Mouse (Mus musculus): ENCODE measurements at regions not wholly inside any gene's neighbourhood (a gene's known extent, or its start where the extent isn't known, plus 50 kb on each side); places are given as distances from the start of the nearest gene placed in this dataset.

GRCm38 (mm10) chr10:96280149-96280548 lies 143.7 kb downstream of the Gm5426 start:
- TF ChIP-seq GATA1 (IDR thresholded peaks at IDR 0.05; ENCODE audit: borderline replicate concordance, low read length) (no peak), FLI1 (IDR thresholded peaks at IDR 0.05; ENCODE audit: low read length) (no peak)

Measured in megakaryocyte, embryonic 14.5 days (primary cell).